Mouse (Mus musculus): ENCODE measurements at regions not wholly inside any gene's neighbourhood (a gene's known extent, or its start where the extent isn't known, plus 50 kb on each side); places are given as distances from the start of the nearest gene placed in this dataset.
"Not testable (repeated sequence)": the region's sequence is repeated elsewhere in the genome, so short reads cannot be mapped to it uniquely, and the experiment has no call there.

- WGBS, result 86% methylated on average over 5 of the region's 5 CpGs
These were observed 125.2 kb upstream of the Cdk6 start for GRCm38 (mm10) chr5:3216053-3216452.

GRCm38 (mm10) chr5:3219230-3219629 lies 122.1 kb upstream of the Cdk6 start:
- H3K27me3 ChIP-seq (ENCODE audit: insufficient read depth, low read length), result no peaks in the 10 kb centered on the region
- no peak overlapping the region for H3K9ac ChIP-seq (replicated peaks; ENCODE audit: low read length, poor library complexity, severe bottlenecking)
- no peak overlapping the region for H3K4me2 ChIP-seq (ENCODE audit: low read depth, low read length, poor library complexity, severe bottlenecking)
- no peaks in the 10 kb centered on the region for H3K4me1 ChIP-seq (ENCODE audit: insufficient read depth, low read length)
- WGBS, result 51% methylated on average over 4 of the region's 4 CpGs
- no peaks in the 10 kb centered on the region for H3K36me3 ChIP-seq (ENCODE audit: insufficient read depth, low read length)
- no peak overlapping the region for H3K4me3 ChIP-seq (ENCODE audit: low read depth, low read length)
- ATAC-seq (ENCODE audit: low FRiP score), result no peak
- no peaks in the 10 kb centered on the region for H3K9me3 ChIP-seq (ENCODE audit: low read length)
- H3K27ac ChIP-seq (ENCODE audit: low read depth, low read length), result no peak overlapping the region
- TF ChIP-seq CTCF (IDR thresholded peaks at IDR 0.05), result no peak
- DNase-seq (ENCODE audit: low spot score), result no peak

More at GRCm38 (mm10) chr5:3216053-3216452, 125.2 kb upstream of the Cdk6 start:
- Histone ChIP-seq H3K27ac (ENCODE audit: low read depth, low read length) (no peak overlapping the region), H3K4me1 (ENCODE audit: insufficient read depth, low read length) (no peaks in the 10 kb centered on the region), H3K36me3 (ENCODE audit: insufficient read depth, low read length) (no peaks in the 10 kb centered on the region), H3K4me2 (ENCODE audit: low read depth, low read length, poor library complexity, severe bottlenecking) (no peak overlapping the region), H3K4me3 (ENCODE audit: low read depth, low read length) (no peak overlapping the region), H3K27me3 (ENCODE audit: insufficient read depth, low read length) (no peaks in the 10 kb centered on the region), H3K9me3 (ENCODE audit: low read length) (no peaks in the 10 kb centered on the region), H3K9ac (replicated peaks; ENCODE audit: low read length, poor library complexity, severe bottlenecking) (no peak overlapping the region)
- ATAC-seq (ENCODE audit: low FRiP score) (no peak), DNase-seq (ENCODE audit: low spot score) (no peak)
- TF ChIP-seq CTCF (IDR thresholded peaks at IDR 0.05), result no peak

- Histone ChIP-seq H3K9me3 (ENCODE audit: low read length) (no peaks in the 10 kb centered on the region), H3K4me1 (ENCODE audit: insufficient read depth, low read length) (no peaks in the 10 kb centered on the region), H3K4me2 (ENCODE audit: low read depth, low read length, poor library complexity, severe bottlenecking) (no peak overlapping the region), H3K27me3 (ENCODE audit: insufficient read depth, low read length) (no peaks in the 10 kb centered on the region), H3K9ac (replicated peaks; ENCODE audit: low read length, poor library complexity, severe bottlenecking) (no peak overlapping the region), H3K4me3 (ENCODE audit: low read depth, low read length) (no peak overlapping the region), H3K36me3 (ENCODE audit: insufficient read depth, low read length) (no peaks in the 10 kb centered on the region), H3K27ac (ENCODE audit: low read depth, low read length) (no peak overlapping the region)
- no peak for TF ChIP-seq CTCF (IDR thresholded peaks at IDR 0.05)
- 80% methylated on average over 3 of the region's 3 CpGs for WGBS
- no peak for DNase-seq (ENCODE audit: low spot score)
- no peak for ATAC-seq (ENCODE audit: low FRiP score)
These were observed 121.5 kb upstream of the Cdk6 start for GRCm38 (mm10) chr5:3219770-3220169.

GRCm38 (mm10) chr5:3223819-3224218 lies 117.5 kb upstream of the Cdk6 start:
- not testable (repeated sequence) for H3K27me3 ChIP-seq (ENCODE audit: insufficient read depth, low read length); H3K9me3 ChIP-seq (ENCODE audit: low read length); H3K4me1 ChIP-seq (ENCODE audit: insufficient read depth, low read length); ATAC-seq (ENCODE audit: low FRiP score); H3K27ac ChIP-seq (ENCODE audit: low read depth, low read length); H3K9ac ChIP-seq (replicated peaks; ENCODE audit: low read length, poor library complexity, severe bottlenecking); H3K36me3 ChIP-seq (ENCODE audit: insufficient read depth, low read length); H3K4me2 ChIP-seq (ENCODE audit: low read depth, low read length, poor library complexity, severe bottlenecking); H3K4me3 ChIP-seq (ENCODE audit: low read depth, low read length)
- WGBS, result 84% methylated on average over 4 of the region's 4 CpGs
- TF ChIP-seq CTCF (IDR thresholded peaks at IDR 0.05), result peak; percentile 45
- DNase-seq (ENCODE audit: low spot score), result peak; percentile 46

GRCm38 (mm10) chr5:3224392-3225054 lies 116.8 kb upstream of the Cdk6 start:
- not testable (repeated sequence) for H3K4me2 ChIP-seq (ENCODE audit: low read depth, low read length, poor library complexity, severe bottlenecking); ATAC-seq (ENCODE audit: low FRiP score)
- WGBS, result 75% methylated on average over 14 of the region's 14 CpGs

GRCm38 (mm10) chr5:3225358-3225757 lies 115.9 kb upstream of the Cdk6 start:
- not testable (repeated sequence) for H3K36me3 ChIP-seq (ENCODE audit: insufficient read depth, low read length); DNase-seq (ENCODE audit: low spot score); H3K9ac ChIP-seq (replicated peaks; ENCODE audit: low read length, poor library complexity, severe bottlenecking); H3K9me3 ChIP-seq (ENCODE audit: low read length); ATAC-seq (ENCODE audit: low FRiP score); H3K27ac ChIP-seq (ENCODE audit: low read depth, low read length); H3K4me1 ChIP-seq (ENCODE audit: insufficient read depth, low read length); H3K4me3 ChIP-seq (ENCODE audit: low read depth, low read length); H3K27me3 ChIP-seq (ENCODE audit: insufficient read depth, low read length); H3K4me2 ChIP-seq (ENCODE audit: low read depth, low read length, poor library complexity, severe bottlenecking)
- WGBS, result 45% methylated on average over 8 of the region's 8 CpGs

More at GRCm38 (mm10) chr5:3224392-3225054, 116.8 kb upstream of the Cdk6 start:
- not testable (repeated sequence) for H3K9me3 ChIP-seq (ENCODE audit: low read length); H3K27ac ChIP-seq (ENCODE audit: low read depth, low read length); H3K27me3 ChIP-seq (ENCODE audit: insufficient read depth, low read length); DNase-seq (ENCODE audit: low spot score); H3K9ac ChIP-seq (replicated peaks; ENCODE audit: low read length, poor library complexity, severe bottlenecking); H3K4me3 ChIP-seq (ENCODE audit: low read depth, low read length); H3K4me1 ChIP-seq (ENCODE audit: insufficient read depth, low read length); H3K36me3 ChIP-seq (ENCODE audit: insufficient read depth, low read length)

- not testable (repeated sequence) for H3K9ac ChIP-seq (replicated peaks; ENCODE audit: low read length, poor library complexity, severe bottlenecking); ATAC-seq (ENCODE audit: low FRiP score); H3K4me3 ChIP-seq (ENCODE audit: low read depth, low read length); H3K27me3 ChIP-seq (ENCODE audit: insufficient read depth, low read length); H3K4me1 ChIP-seq (ENCODE audit: insufficient read depth, low read length); H3K36me3 ChIP-seq (ENCODE audit: insufficient read depth, low read length); H3K27ac ChIP-seq (ENCODE audit: low read depth, low read length); DNase-seq (ENCODE audit: low spot score); H3K4me2 ChIP-seq (ENCODE audit: low read depth, low read length, poor library complexity, severe bottlenecking); H3K9me3 ChIP-seq (ENCODE audit: low read length)
- 85% methylated on average over 2 of the region's 2 CpGs for WGBS
These were observed 97.2 kb upstream of the Cdk6 start for GRCm38 (mm10) chr5:3244067-3244466.
